Mouse (Mus musculus) heart, postnatal 0 days (tissue): ENCODE results near the gene Cnnm2. TPM values are rescaled to one million over a fixed set of nuclear protein-coding genes. Genes with fewer than 3 reads are reported as not detected.

Experiments
- ATAC-seq: fragments of 200-750 bp; cut with Nextera tagmentation; 2 replicates; pipeline ENCODE4 v1.8.0; 2017; ENCODE audit warnings: low read depth, moderate number of reproducible peaks, moderate library complexity; ENCODE audit not compliant: insufficient read depth
- DNase-seq: peaks from one replicate; pipeline ENCODE4 v3.0.0-alpha.2; 2016; ENCODE audit warnings: low spot score
- H3K27ac ChIP-seq: fragments of 300-500 bp; sonication (generic); 2 replicates; pipeline ENCODE4 v1.5.1; 2014; ENCODE audit warnings: low read depth, mild to moderate bottlenecking
- H3K27me3 ChIP-seq: fragments of 300-500 bp; sonication (generic); 2 replicates; pipeline ENCODE4 v1.6.1; 2014; ENCODE audit warnings: low read length, mixed read lengths; ENCODE audit not compliant: control insufficient read depth, insufficient read depth
- H3K36me3 ChIP-seq: fragments of 300-500 bp; sonication (generic); replicated peaks from 2 replicates; pipeline ENCODE4 v1.6.1; 2014; ENCODE audit warnings: low read length, mixed read lengths; ENCODE audit not compliant: control insufficient read depth, insufficient read depth
- H3K4me1 ChIP-seq: fragments of 300-500 bp; sonication (generic); 2 replicates; pipeline ENCODE4 v1.6.1; 2014; ENCODE audit warnings: antibody characterized with exemption; ENCODE audit not compliant: control insufficient read depth, insufficient read depth
- H3K4me2 ChIP-seq: fragments of 300-500 bp; sonication (generic); 2 replicates; pipeline ENCODE4 v1.6.1; 2014; ENCODE audit warnings: low read depth, mild to moderate bottlenecking, low read length, moderate library complexity
- H3K4me3 ChIP-seq: fragments of 300-500 bp; sonication (generic); 2 replicates; pipeline ENCODE4 v1.5.1; 2014; ENCODE audit warnings: low read depth, low read length
- H3K9ac ChIP-seq: fragments of 300-500 bp; sonication (generic); replicated peaks from 2 replicates; pipeline ENCODE4 v1.6.1; 2014; ENCODE audit warnings: low read depth, low read length, mixed read lengths
- H3K9me3 ChIP-seq: fragments of 300-500 bp; sonication (generic); replicated peaks from 2 replicates; pipeline ENCODE4 v1.6.1; 2016; ENCODE audit warnings: low read length; ENCODE audit not compliant: control insufficient read depth
- CTCF ChIP-seq: IDR thresholded peaks from 2 replicates; pipeline ENCODE4 v1.5.1; 2016; ENCODE audit warnings: antibody characterized with exemption, control low read depth, low read depth
- EP300 ChIP-seq: IDR thresholded peaks from 2 replicates; pipeline ENCODE4 v1.6.1; 2016; ENCODE audit warnings: antibody characterized with exemption, low read depth
- WGBS: fragments of 180-500 bp; shearing (Covaris S2); extraction: QIAGEN DNeasy Blood & Tissue Kit; methylation state at CpG from one replicate; pipeline ENCODE4 v1.1.7; 2014; 5-methylcytosine and 5-hydroxymethylcytosine counted together
- polyA plus RNA-seq: library from polyadenylated mRNA; unstranded; fragments of >200 nt; fragmentation: Nextera tagmentation; extraction: Ambion mirVana; gene quantifications from 2 replicates; pipeline ENCODE4 v1.2.1, GENCODE M21; 2015
- total RNA-seq: library from RNA; depleted of rRNA; stranded (reverse); fragments of >200 nt; gene quantifications from 2 replicates; pipeline ENCODE4 v1.2.3, GENCODE M21; 2014; ENCODE audit warnings: low replicate concordance

Gene Cnnm2
- total and polyA plus RNA-seq, 2 experiments from 2014 or later: 1.8 to 15.0 TPM

GRCm38 (mm10) chr19:46879876-46880275 is 118.5 kb downstream of the Cnnm2 start:
- no peak overlapping the region for H3K4me3 ChIP-seq
- no peak overlapping the region for H3K27ac ChIP-seq
- TF ChIP-seq CTCF (no peak), EP300 (no peak)
- 85% methylated on average over 2 of the region's 2 CpGs for WGBS
- H3K9ac ChIP-seq: no peak overlapping the region
- no peak for ATAC-seq
- no peak for DNase-seq
- no peaks in the 10 kb centered on the region for H3K9me3 ChIP-seq
- H3K36me3 ChIP-seq: peaks cover 33% of the 10 kb centered on the region
- H3K4me1 ChIP-seq: no peaks in the 10 kb centered on the region
- no peaks in the 10 kb centered on the region for H3K27me3 ChIP-seq
- no peak overlapping the region for H3K4me2 ChIP-seq

DNA sequence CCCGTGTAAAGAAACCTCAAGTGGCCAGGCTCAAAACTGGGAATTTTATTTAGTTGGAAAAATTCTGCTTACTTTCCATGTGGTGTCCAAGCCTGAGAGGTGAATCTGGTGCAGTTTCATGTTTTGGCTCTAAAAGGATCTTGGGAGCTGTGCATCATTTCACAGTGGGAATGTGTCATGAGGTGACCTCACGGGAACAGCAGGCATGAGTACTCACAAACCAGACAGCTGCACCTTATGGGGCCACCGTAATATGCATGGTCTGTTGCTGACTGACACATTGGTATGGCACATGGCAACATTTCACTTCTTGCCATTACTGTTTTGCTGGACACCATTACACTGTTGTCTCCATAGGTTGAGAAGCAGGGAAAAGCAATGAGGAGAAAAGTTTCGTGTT is 124.0 kb downstream of the Cnnm2 start:
- ATAC-seq: no peak

DNA sequence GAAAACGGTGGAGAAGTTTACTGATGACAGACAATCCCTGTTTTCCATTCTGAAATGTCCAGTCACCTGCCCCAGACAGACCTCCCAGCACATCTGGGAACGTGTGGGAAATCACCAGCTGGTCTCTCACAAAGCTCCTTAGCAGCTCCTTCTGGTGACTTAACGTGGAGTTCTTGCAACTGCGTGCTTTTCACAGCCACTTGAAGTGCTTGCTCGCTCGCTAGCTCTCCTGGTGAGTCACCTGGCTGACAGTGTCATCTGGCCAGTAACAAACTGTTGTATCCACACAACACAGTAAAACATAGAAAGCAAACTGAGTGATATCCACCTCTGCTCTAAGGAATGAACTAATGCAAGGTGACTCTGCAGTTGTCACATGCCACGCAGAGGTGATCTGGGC is 125.4 kb downstream of the Cnnm2 start:
- Histone ChIP-seq H3K9ac (no peak overlapping the region), H3K36me3 (peaks cover 98% of the 10 kb centered on the region), H3K4me2 (no peak overlapping the region), H3K27ac (no peak overlapping the region), H3K4me3 (no peak overlapping the region), H3K4me1 (no peaks in the 10 kb centered on the region), H3K27me3 (no peaks in the 10 kb centered on the region), H3K9me3 (no peaks in the 10 kb centered on the region)
- WGBS: 76% methylated on average over 7 of the region's 7 CpGs
- DNase-seq (no peak), ATAC-seq (no peak)
- TF ChIP-seq EP300: no peak
- no peak for TF ChIP-seq CTCF

More for the DNA sequence above, 124.0 kb downstream of the Cnnm2 start:
- no peak for TF ChIP-seq CTCF
- no peak for TF ChIP-seq EP300
- H3K9me3 ChIP-seq: no peaks in the 10 kb centered on the region
- H3K4me2 ChIP-seq: no peak overlapping the region
- DNase-seq: no peak
- 90% methylated on average over 4 of the region's 4 CpGs for WGBS
- no peaks in the 10 kb centered on the region for H3K27me3 ChIP-seq
- H3K9ac ChIP-seq: no peak overlapping the region
- H3K36me3 ChIP-seq: peaks cover 86% of the 10 kb centered on the region
- no peak overlapping the region for H3K27ac ChIP-seq
- no peaks in the 10 kb centered on the region for H3K4me1 ChIP-seq
- H3K4me3 ChIP-seq: no peak overlapping the region

GRCm38 (mm10) chr19:46887811-46888527 is 126.6 kb downstream of the Cnnm2 start:
- peaks cover 98% of the 10 kb centered on the region for H3K36me3 ChIP-seq
- WGBS: 44% methylated on average over 14 of the region's 14 CpGs

DNA sequence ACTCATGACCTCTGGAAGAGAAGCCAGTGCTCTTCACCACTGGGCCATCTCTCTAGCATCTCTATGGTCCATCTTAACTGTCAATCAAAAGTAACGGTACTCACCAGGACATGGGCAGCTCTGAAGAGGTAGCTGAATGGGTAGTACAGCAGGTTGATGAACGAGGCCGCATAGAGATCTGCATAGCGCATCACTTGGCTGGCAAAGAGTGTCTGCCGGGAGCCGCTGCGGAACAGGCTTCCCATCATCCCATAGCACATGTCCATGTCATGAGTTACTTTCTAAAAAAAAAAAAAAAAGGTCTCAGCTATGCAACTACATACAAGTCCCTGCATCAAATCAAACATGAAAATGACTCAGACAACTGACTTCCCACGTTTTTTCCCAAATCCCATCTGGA is 128.3 kb downstream of the Cnnm2 start:
- 89% methylated on average over 8 of the region's 8 CpGs for WGBS
- ATAC-seq (no peak), DNase-seq (no peak)
- no peak for TF ChIP-seq CTCF
- TF ChIP-seq EP300: no peak
- Histone ChIP-seq H3K9me3 (no peaks in the 10 kb centered on the region), H3K9ac (no peak overlapping the region), H3K27ac (no peak overlapping the region), H3K27me3 (no peaks in the 10 kb centered on the region), H3K4me1 (no peaks in the 10 kb centered on the region), H3K36me3 (peaks cover 92% of the 10 kb centered on the region), H3K4me3 (no peak overlapping the region), H3K4me2 (no peak overlapping the region)

More at GRCm38 (mm10) chr19:46887811-46888527, 126.6 kb downstream of the Cnnm2 start:
- no peak overlapping the region for H3K27ac ChIP-seq
- ATAC-seq (peak; percentile 36; the same call in 1 of the 2 replicates), DNase-seq (peak; percentile 22)
- H3K4me2 ChIP-seq: no peak overlapping the region
- no peaks in the 10 kb centered on the region for H3K4me1 ChIP-seq
- no peak overlapping the region for H3K9ac ChIP-seq
- H3K9me3 ChIP-seq: no peaks in the 10 kb centered on the region
- no peak overlapping the region for H3K4me3 ChIP-seq
- no peaks in the 10 kb centered on the region for H3K27me3 ChIP-seq
- TF ChIP-seq CTCF (no peak), EP300 (no peak)

DNA sequence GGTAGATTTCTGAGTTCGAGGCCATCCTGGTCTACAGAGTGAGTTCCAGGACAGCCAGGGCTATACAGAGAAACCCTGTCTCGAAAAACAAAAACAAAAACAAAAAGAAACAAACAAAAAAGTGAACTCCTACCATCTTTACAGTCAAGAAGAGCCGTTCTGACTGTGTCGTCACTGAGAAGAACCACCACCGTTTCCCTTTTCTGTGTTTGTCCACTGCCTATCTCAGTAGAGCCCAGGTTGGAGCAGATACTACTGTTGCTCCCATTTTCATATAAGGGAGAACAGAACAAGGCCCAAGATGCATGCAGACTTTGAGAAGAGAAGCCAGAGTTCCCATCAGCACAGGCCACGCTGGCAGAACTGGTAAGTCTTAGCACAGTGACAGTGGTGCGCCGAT is 129.3 kb downstream of the Cnnm2 start:
- Histone ChIP-seq H3K27ac (no peak overlapping the region), H3K9me3 (no peaks in the 10 kb centered on the region), H3K4me1 (no peaks in the 10 kb centered on the region), H3K9ac (no peak overlapping the region), H3K36me3 (peaks cover 87% of the 10 kb centered on the region), H3K27me3 (no peaks in the 10 kb centered on the region), H3K4me3 (no peak overlapping the region), H3K4me2 (no peak overlapping the region)
- 88% methylated on average over 8 of the region's 8 CpGs for WGBS
- no peak for ATAC-seq
- DNase-seq: no peak
- TF ChIP-seq EP300: no peak
- no peak for TF ChIP-seq CTCF
